Mouse (Mus musculus): ENCODE measurements around the gene Smndc1.

The Smndc1 gene

DNA sequence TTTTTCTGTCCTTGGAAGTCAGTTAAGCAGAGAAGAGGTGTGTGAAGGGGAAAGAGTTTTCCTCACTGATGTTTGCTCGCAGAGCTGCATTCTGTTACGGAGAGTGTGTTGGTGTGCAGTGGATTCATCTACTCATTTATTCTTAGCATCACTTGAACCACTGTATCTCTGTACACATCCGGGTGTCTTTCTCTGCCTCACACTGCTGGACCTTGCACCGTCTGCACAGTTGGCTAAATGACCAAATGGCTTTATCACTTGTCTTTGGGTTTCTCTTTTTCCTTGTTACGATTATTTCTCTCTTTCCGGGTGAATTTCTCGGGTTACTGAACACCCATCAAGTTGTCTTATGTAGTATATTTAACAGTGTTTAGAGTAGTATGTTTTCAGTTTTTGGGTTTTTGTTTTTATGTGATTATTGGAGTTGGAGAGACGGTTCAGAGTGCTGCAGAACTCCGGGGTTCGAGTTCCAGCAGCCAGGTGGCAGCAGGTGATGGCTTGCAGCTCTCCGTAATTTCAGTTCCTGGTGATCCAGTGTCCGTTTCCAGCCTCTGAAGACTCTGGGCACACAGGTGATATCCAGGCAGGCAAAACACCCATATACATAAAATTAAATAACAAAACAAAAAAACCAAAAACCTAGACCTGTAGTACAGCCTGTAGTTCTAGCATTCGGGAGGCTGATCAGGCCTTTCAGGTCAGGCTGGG, 47.0 kb downstream of the Smndc1 start:
- no peak for DNase-seq (ENCODE audit: low spot score in 2 of 2)

DNA sequence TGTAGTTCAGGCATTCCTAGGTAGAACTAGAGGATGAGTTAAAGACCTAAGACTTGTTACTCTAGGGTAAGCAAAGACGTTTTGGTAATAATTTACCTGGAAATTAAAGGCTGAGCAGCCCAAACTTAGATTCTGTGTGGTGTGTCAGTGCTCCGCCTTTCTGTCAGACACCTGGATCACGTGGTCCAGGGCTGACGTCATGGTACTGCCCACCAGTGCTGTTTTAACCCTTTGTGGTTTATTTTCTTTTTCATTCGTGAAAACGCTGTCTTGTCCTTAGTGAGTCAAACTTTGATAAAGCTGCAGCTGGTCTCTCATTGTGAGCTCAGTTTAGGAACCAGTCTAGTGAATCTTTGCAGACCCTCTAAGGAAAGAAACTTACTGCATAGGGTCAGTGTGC, 50.0 kb downstream of the Smndc1 start:
- DNase-seq (ENCODE audit: low spot score in 2 of 2): no peak

DNA sequence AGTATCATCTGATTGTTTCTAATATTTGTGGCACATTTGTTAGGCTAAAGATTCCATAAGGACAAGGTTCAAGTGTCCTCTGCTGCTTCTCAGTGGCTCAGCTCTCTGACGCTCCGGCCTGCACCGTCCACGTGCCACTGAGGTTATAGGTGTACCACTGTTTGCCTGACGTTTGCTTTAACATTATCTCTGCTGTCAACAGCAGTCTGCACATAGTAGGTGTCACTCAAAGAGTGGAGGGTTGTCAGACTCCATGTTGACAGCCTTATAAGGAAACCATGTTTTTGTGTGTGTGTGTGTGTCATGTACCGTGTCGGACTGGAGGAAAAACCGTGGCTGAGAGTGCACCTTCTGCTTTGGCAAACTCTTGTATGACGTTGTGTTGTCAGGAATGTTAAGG, 55.1 kb downstream of the Smndc1 start:
- DNase-seq (ENCODE audit: low spot score in 2 of 2): no peak

DNA sequence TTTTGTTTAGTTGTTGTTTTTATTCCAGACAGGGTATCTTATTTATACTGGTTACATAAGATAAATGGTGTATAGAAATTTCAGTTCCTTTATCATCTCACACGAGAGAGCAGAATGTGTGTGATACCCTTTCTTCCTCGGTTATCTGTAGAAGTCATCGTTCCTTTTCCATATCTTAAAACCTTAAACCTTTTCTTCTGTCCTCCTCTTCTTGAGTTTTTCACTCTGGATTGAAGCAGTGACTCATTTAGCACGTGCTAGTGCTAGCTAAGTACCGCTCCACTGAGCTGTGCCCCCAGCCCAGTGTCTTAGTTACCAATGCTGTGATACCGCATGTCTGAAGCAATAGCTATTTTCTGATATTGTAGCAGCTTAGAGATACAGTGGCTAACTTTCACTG, 56.6 kb downstream of the Smndc1 start:
- no peak for DNase-seq (ENCODE audit: low spot score in 2 of 2)

DNA sequence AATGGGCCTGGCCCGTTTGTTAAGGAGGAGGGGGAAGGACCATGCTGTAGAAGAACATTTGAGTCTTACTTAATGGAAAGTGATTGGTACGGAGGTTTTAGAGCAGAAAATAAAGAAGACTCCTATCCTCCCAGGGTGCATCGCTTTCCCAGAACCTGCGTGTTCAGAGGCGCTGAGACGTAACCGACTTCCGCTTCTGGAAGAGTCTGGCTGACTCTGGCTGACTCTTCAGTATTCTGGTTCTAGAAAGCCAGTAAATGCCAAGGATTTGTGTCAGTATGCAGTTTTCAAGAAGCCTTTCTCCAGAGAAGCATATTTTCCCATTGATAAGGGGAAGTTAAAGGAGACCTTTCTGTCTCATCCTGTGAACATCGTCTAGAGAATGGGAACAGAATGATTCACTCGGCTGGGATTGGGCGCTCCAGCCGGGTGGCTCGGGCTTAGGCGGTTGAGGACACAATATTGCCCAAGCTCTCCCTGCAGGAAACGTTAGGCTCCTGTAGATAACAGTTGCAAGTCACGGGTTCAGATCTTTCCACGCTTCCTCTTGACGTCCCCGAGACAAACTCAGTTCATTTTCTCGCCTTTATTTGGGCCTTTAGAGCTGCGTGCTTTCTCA, 58.4 kb downstream of the Smndc1 start:
- no peak for DNase-seq (ENCODE audit: low spot score in 2 of 2)

DNA sequence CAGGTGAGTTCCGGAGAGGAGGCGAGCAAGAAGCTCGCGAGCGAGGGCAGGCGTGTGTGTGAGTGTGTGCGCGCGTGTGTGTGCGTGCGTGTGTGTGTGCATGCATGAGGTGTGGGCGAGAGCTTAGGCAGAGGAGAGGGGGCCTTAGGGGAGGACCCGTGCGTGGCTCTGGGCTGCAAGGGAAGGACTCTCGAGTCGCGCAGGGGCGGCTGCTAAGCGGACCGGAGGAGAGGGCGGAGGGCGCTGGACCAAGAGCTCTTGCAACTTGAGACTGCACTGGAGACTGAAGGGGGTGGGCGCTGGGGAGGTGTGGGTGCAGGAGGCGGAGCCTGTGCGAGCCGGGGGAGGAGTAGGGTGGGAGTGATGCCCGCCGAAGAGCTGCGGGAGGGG, 60.4 kb downstream of the Smndc1 start:
- DNase-seq (ENCODE audit: low spot score in 2 of 2): peak; percentile 67 to 70
